ENCODE assay signal across 11 mouse cellular contexts in genomic region chr2:55920294-55920693, GRCm38 (mm10).
DNase-seq lines count a peak whose midpoint lies in the region; ATAC-seq lines count a peak whose summit lies in the region.
"Had no signal": no experiment of that assay in that cellular context is flagged by ENCODE, and none has a peak within 500 bp of the region (broad histone marks: within the 10 kb centered on the region; RNA-seq: fewer than 3 reads in every experiment).

No protein-coding gene starts in this region.

- no peak overlapping the region for H3K9ac ChIP-seq in embryonic facial prominence, embryonic 11.5 days (replicated peaks; ENCODE audit: low read length)
- H3K9ac ChIP-seq in hindbrain, embryonic 16.5 days (ENCODE audit: low read depth, low read length): no peak overlapping the region
- H3K9ac ChIP-seq: liver, embryonic 14.5 days had no signal

- DNase-seq in embryonic facial prominence, embryonic 11.5 days (ENCODE audit: low spot score): peak; percentile 33
- DNase-seq in embryonic facial prominence, embryonic 10.5 days (ENCODE audit: low spot score): no peak
- peak; percentile 2 for DNase-seq in 3134 (ENCODE audit: extremely low read depth, insufficient read length, low spot score)
- DNase-seq in brain, adult 2 months (ENCODE audit: low read depth, low spot score): peak; percentile 64
- no peak for DNase-seq in spleen, postnatal 36 days (ENCODE audit: low spot score in 2 of 2)
- DNase-seq in thymus, postnatal 0 days (ENCODE audit: low spot score): no peak
- DNase-seq in adrenal gland, adult (ENCODE audit: inconsistent age in 2 of 2, low spot score in 1 of 2): no peak
- DNase-seq: right cerebral cortex, postnatal 25 days had no signal

- WGBS in embryonic facial prominence, embryonic 11.5 days: 72% methylated on average over 1 of the region's 1 CpGs
- 82% methylated on average over 1 of the region's 1 CpGs for WGBS in embryonic facial prominence, embryonic 10.5 days
- WGBS in hindbrain, embryonic 16.5 days: 81% methylated on average over 1 of the region's 1 CpGs

- no peak overlapping the region for H3K4me3 ChIP-seq in embryonic facial prominence, embryonic 11.5 days (ENCODE audit: low read depth, low read length)
- H3K4me3 ChIP-seq in embryonic facial prominence, embryonic 10.5 days: no peak overlapping the region
- H3K4me3 ChIP-seq in hindbrain, embryonic 16.5 days (ENCODE audit: low read length): no peak overlapping the region

- H3K4me2 ChIP-seq in embryonic facial prominence, embryonic 11.5 days (ENCODE audit: low read depth, low read length): no peak overlapping the region
- H3K4me2 ChIP-seq in hindbrain, embryonic 16.5 days (ENCODE audit: low read length): no peak overlapping the region

- no peaks in the 10 kb centered on the region for H3K4me1 ChIP-seq in embryonic facial prominence, embryonic 11.5 days (ENCODE audit: control insufficient read depth, insufficient read depth, low read length)
- no peaks in the 10 kb centered on the region for H3K4me1 ChIP-seq in embryonic facial prominence, embryonic 10.5 days
- no peaks in the 10 kb centered on the region for H3K4me1 ChIP-seq in hindbrain, embryonic 16.5 days (ENCODE audit: control insufficient read depth, insufficient read depth, low read depth, low read length)

- no peak for ATAC-seq in embryonic facial prominence, embryonic 11.5 days (replicated peaks; ENCODE audit: insufficient number of reproducible peaks, low FRiP score, low TSS enrichment, low read depth)
- peak; percentile 67; the same call in 1 of the 2 replicates for ATAC-seq in hindbrain, embryonic 16.5 days
- ATAC-seq: CD4-positive, CD25-positive, alpha-beta regulatory T cell, adult 4 months had no signal

- H3K27ac ChIP-seq in embryonic facial prominence, embryonic 11.5 days (replicated peaks; ENCODE audit: low read depth, low read length): no peak overlapping the region
- H3K27ac ChIP-seq in embryonic facial prominence, embryonic 10.5 days (replicated peaks): no peak overlapping the region
- no peak overlapping the region for H3K27ac ChIP-seq in hindbrain, embryonic 16.5 days (ENCODE audit: low read depth, low read length)
- H3K27ac ChIP-seq: liver, embryonic 14.5 days had no signal

- H3K9me3 ChIP-seq in embryonic facial prominence, embryonic 11.5 days (replicated peaks; ENCODE audit: control insufficient read depth, low read length): no peaks in the 10 kb centered on the region
- H3K9me3 ChIP-seq in embryonic facial prominence, embryonic 10.5 days: no peaks in the 10 kb centered on the region
- H3K9me3 ChIP-seq in hindbrain, embryonic 16.5 days (ENCODE audit: control insufficient read depth, low read length): no peaks in the 10 kb centered on the region

- no peaks in the 10 kb centered on the region for H3K36me3 ChIP-seq in embryonic facial prominence, embryonic 11.5 days (replicated peaks; ENCODE audit: control insufficient read depth, insufficient read depth, low read depth, low read length)
- no peaks in the 10 kb centered on the region for H3K36me3 ChIP-seq in embryonic facial prominence, embryonic 10.5 days (replicated peaks)
- H3K36me3 ChIP-seq in hindbrain, embryonic 16.5 days (ENCODE audit: control insufficient read depth, insufficient read depth, low read length): no peaks in the 10 kb centered on the region

- H3K27me3 ChIP-seq in embryonic facial prominence, embryonic 11.5 days (ENCODE audit: control insufficient read depth, insufficient read depth, low read length): no peaks in the 10 kb centered on the region
- no peaks in the 10 kb centered on the region for H3K27me3 ChIP-seq in embryonic facial prominence, embryonic 10.5 days (replicated peaks; ENCODE audit: low read depth, poor library complexity, severe bottlenecking)
- no peaks in the 10 kb centered on the region for H3K27me3 ChIP-seq in hindbrain, embryonic 16.5 days (replicated peaks; ENCODE audit: control insufficient read depth, insufficient read depth, low read length)

Comparison
In these comparisons a context has a peak if more than half of its experiments do, and no peak if none do; other contexts are left out.
1. DNase-seq: peak in embryonic facial prominence, embryonic 11.5 days (single experiment), 3134 (single experiment) and brain, adult 2 months (single experiment); none in embryonic facial prominence, embryonic 10.5 days (single experiment), spleen, postnatal 36 days (0 of 2), thymus, postnatal 0 days (single experiment) and adrenal gland, adult (0 of 2).